5 mouse cellular contexts compared by ENCODE assay signal in the genomic region with DNA sequence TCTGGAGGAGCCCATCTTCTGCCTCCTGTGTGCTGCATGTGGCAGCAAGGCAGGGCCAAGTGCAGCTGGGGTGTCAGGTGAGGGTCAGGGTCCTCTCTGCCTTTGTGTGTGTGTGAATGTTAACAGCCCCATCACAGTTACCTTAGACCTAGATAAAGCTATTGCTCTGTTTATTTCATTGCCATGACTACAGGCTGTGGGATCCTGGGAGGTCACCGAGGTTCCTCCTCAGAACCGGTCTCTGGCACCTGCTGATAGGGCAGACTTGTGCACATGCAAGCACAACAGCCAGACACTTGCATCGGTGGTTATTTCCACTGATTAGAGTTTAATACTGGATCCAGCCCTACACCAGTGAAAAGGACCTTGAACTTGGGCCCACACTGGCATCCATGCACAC.
"Had no signal": no experiment of that assay in that cellular context is flagged by ENCODE, and none has a peak within 500 bp of the region (broad histone marks: within the 10 kb centered on the region; RNA-seq: fewer than 3 reads in every experiment).

No protein-coding gene starts in this region.

- H3K9ac ChIP-seq: hindbrain, embryonic 12.5 days; limb, embryonic 15.5 days; lung, embryonic 15.5 days; midbrain, embryonic 13.5 days had no signal

- H3K4me2 ChIP-seq: hindbrain, embryonic 12.5 days; limb, embryonic 15.5 days; lung, embryonic 15.5 days; midbrain, embryonic 13.5 days had no signal

- ATAC-seq: hindbrain, embryonic 16.5 days; midbrain, embryonic 13.5 days had no signal

- H3K27ac ChIP-seq: hindbrain, embryonic 12.5 days; limb, embryonic 15.5 days; lung, embryonic 15.5 days; midbrain, embryonic 13.5 days had no signal

- H3K36me3 ChIP-seq: hindbrain, embryonic 12.5 days; limb, embryonic 15.5 days; lung, embryonic 15.5 days; midbrain, embryonic 13.5 days had no signal

- H3K27me3 ChIP-seq: hindbrain, embryonic 12.5 days; midbrain, embryonic 13.5 days had no signal

- H3K9me3 ChIP-seq: hindbrain, embryonic 12.5 days; limb, embryonic 15.5 days; lung, embryonic 15.5 days; midbrain, embryonic 13.5 days had no signal

- H3K4me3 ChIP-seq: hindbrain, embryonic 12.5 days; limb, embryonic 15.5 days; lung, embryonic 15.5 days; midbrain, embryonic 13.5 days had no signal

- H3K4me1 ChIP-seq: limb, embryonic 15.5 days; lung, embryonic 15.5 days had no signal
